Mouse (Mus musculus): Measurements from ENCODE around the gene Gm28778. TPM values are rescaled to one million over a fixed set of nuclear protein-coding genes. Genes with fewer than 3 reads are reported as not detected.
A peak's percentile ranks its signal among the peaks of the same experiment; 100 is the strongest.
"Not testable (repeated sequence)": the region's sequence is repeated elsewhere in the genome, so short reads cannot be mapped to it uniquely, and the experiment has no call there.

Gm28778 gene
- polyA plus RNA-seq, 1 experiment from 2014 or later: not detected

DNA sequence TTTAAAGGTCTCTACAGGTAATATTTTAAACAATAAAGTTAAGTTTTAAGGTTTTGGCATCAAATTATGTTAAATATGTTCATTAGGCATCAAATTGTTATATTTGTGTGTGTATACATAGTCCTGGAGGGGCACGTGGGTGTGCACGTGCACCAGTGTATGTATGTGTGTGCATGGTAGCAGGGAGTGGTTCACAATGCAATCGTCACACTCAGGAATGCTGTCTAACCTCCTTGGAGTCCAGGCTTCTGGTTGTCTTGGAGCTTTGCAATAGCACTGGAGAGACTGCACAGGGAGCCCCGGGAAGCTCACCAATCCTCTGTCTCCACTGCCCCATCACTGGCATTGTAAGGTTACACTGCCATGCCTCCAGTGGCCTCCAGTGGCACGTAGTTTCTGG is 26.3 kb downstream of the Gm28778 start:
- Histone ChIP-seq H3K4me1 (replicated peaks; ENCODE audit: control insufficient read depth, insufficient read depth, low read length) (no peaks in the 10 kb centered on the region), H3K27ac (no peak overlapping the region), H3K36me3 (replicated peaks; ENCODE audit: control insufficient read depth, insufficient read depth) (peaks cover 51% of the 10 kb centered on the region), H3K9ac (no peak overlapping the region), H3K9me3 (ENCODE audit: control insufficient read depth, low read length) (no peaks in the 10 kb centered on the region), H3K4me3 (replicated peaks; ENCODE audit: low read length) (no peak overlapping the region), H3K4me2 (replicated peaks) (no peak overlapping the region), H3K27me3 (ENCODE audit: control insufficient read depth, insufficient read depth, low read length) (no peaks in the 10 kb centered on the region)
- ATAC-seq (ENCODE audit: low FRiP score) (no peak), DNase-seq (ENCODE audit: low spot score) (no peak)
- 96% methylated on average over 5 of the region's 5 CpGs for WGBS

DNA sequence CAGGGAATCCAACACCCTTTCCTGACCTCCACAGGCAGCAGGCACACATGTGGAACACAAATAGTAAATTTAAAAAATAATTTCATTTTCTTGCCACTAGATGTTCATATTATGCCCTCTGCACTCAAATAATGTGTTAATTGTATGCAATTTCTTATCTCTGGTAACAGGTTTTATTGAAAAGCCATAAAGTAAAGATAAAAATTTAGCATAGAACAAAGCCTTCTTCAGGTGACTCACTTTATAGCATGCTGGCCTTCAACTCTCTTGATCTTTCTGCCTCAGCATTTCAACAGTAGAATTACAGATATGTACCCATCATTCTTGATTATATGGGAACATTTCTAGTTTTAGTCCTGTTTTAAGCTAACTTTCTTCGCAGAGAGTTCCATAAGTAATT is 27.4 kb downstream of the Gm28778 start:
- Histone ChIP-seq H3K9ac (no peak overlapping the region), H3K36me3 (replicated peaks; ENCODE audit: control insufficient read depth, insufficient read depth) (peaks cover 47% of the 10 kb centered on the region), H3K9me3 (ENCODE audit: control insufficient read depth, low read length) (no peaks in the 10 kb centered on the region), H3K4me2 (replicated peaks) (no peak overlapping the region), H3K27ac (no peak overlapping the region), H3K4me1 (replicated peaks; ENCODE audit: control insufficient read depth, insufficient read depth, low read length) (no peaks in the 10 kb centered on the region), H3K4me3 (replicated peaks; ENCODE audit: low read length) (no peak overlapping the region), H3K27me3 (ENCODE audit: control insufficient read depth, insufficient read depth, low read length) (no peaks in the 10 kb centered on the region)
- ATAC-seq (ENCODE audit: low FRiP score): no peak
- DNase-seq (ENCODE audit: low spot score): no peak
- 94% methylated on average over 1 of the region's 1 CpGs for WGBS

DNA sequence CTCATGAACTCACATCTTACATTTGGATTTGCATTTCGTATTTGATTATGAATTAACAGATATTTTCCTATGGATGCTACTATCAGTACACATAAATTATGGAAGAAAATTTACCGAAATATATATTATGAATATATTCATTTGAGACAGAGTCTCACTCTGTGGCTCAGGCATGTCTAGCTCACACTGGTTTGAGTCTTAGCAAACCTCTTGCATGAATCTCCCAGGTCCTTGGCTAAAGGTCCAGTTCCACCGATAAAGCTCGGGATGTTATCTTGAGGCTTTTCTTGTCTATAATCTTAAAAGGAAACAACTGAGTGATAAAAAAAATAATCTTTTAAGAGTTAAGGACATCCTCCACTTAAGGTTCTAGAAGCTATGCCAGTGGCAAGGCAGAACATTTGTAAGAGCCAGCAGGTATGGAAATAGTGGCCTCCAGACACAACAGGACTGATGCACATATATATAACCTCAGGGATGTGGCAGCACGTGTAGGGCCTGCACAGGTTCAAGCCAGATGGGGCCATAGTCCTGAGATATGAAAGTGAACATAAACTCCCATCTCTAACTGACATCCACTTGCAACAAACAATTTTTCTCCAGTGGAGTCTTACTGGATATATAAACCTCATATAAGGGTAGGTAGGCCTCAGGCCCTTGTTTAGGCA is 28.1 kb downstream of the Gm28778 start:
- Histone ChIP-seq H3K4me1 (replicated peaks; ENCODE audit: control insufficient read depth, insufficient read depth, low read length) (no peaks in the 10 kb centered on the region), H3K27ac (no peak overlapping the region), H3K9ac (no peak overlapping the region), H3K4me3 (replicated peaks; ENCODE audit: low read length) (no peak overlapping the region), H3K27me3 (ENCODE audit: control insufficient read depth, insufficient read depth, low read length) (no peaks in the 10 kb centered on the region), H3K4me2 (replicated peaks) (no peak overlapping the region), H3K36me3 (replicated peaks; ENCODE audit: control insufficient read depth, insufficient read depth) (peaks cover 44% of the 10 kb centered on the region), H3K9me3 (ENCODE audit: control insufficient read depth, low read length) (no peaks in the 10 kb centered on the region)
- DNase-seq (ENCODE audit: low spot score) (no peak), ATAC-seq (ENCODE audit: low FRiP score) (no peak)
- WGBS: 97% methylated on average over 5 of the region's 5 CpGs

DNA sequence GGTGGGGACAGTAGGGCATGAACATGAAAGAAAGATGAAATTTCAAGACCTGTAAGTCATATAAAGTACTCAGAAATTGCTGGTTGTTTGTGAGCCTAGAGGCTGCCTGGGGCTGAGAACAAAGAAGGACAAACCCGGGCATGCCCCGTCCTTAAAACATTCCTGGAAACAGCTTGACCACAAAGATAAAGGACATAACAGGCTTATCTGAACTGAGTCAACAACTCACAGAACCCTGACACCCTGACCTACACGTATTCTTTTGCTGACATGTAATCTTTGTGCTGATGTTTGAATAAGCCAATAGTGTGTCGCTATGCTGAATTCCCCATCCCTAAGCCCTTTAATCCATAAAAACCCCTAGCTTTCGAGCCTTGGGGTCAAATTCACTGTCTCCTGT is 36.6 kb downstream of the Gm28778 start:
- not testable (repeated sequence) for H3K27me3 ChIP-seq (ENCODE audit: control insufficient read depth, insufficient read depth, low read length); H3K36me3 ChIP-seq (replicated peaks; ENCODE audit: control insufficient read depth, insufficient read depth); H3K27ac ChIP-seq; H3K4me1 ChIP-seq (replicated peaks; ENCODE audit: control insufficient read depth, insufficient read depth, low read length); H3K9ac ChIP-seq; H3K4me3 ChIP-seq (replicated peaks; ENCODE audit: low read length); DNase-seq (ENCODE audit: low spot score); H3K9me3 ChIP-seq (ENCODE audit: control insufficient read depth, low read length); ATAC-seq (ENCODE audit: low FRiP score); H3K4me2 ChIP-seq (replicated peaks)
- WGBS: 79% methylated on average over 5 of the region's 5 CpGs

DNA sequence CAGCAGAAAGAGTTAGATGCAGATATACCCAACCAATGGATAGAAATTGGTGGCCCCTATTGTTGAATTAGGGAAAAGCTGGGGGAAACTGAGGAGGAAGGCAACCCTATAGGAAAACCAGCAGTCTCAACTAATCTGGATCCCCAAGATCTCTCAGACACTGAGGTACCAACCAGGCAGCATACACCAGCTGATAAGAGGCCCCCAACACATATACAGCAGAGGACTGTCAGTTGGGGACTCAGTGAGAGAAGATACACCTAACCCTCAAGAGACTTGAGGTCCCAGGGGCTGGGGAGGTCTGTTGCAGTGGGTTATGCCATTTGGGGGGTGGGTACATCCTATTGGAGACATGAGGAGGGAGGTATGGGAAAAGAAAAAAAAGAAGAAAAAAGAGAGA is 38.6 kb downstream of the Gm28778 start:
- DNase-seq (ENCODE audit: low spot score) (no peak), ATAC-seq (ENCODE audit: low FRiP score) (no peak)
- Histone ChIP-seq H3K9ac (no peak overlapping the region), H3K27ac (no peak overlapping the region), H3K27me3 (ENCODE audit: control insufficient read depth, insufficient read depth, low read length) (no peaks in the 10 kb centered on the region), H3K36me3 (replicated peaks; ENCODE audit: control insufficient read depth, insufficient read depth) (peaks cover 4% of the 10 kb centered on the region; the same call in 1 of the 2 replicates), H3K4me2 (replicated peaks) (no peak overlapping the region), H3K9me3 (ENCODE audit: control insufficient read depth, low read length) (peaks cover 3% of the 10 kb centered on the region; the same call in 1 of the 2 replicates), H3K4me1 (replicated peaks; ENCODE audit: control insufficient read depth, insufficient read depth, low read length) (no peaks in the 10 kb centered on the region), H3K4me3 (replicated peaks; ENCODE audit: low read length) (no peak overlapping the region)

DNA sequence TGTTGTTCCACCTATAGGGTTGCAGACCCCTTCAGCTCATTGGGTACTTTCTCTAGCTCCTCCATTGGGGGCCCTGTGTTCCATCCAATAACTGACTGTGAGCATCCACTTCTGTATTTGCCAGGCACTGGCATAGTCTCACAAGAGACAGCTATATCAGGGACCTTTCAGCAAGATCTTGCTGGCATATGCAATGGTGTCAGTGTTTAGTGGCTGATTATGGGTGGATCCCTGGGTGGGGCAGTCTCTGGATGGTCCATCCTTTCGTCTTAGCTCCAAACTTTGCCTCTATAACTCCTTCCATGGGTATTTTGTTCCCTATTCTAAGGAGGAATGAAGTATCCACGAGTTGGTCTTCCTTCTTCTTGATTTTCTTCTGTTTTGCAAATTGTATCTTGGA is 40.5 kb downstream of the Gm28778 start:
- not testable (repeated sequence) for H3K4me3 ChIP-seq (replicated peaks; ENCODE audit: low read length); H3K9ac ChIP-seq; H3K27me3 ChIP-seq (ENCODE audit: control insufficient read depth, insufficient read depth, low read length); H3K27ac ChIP-seq; DNase-seq (ENCODE audit: low spot score); H3K4me2 ChIP-seq (replicated peaks); H3K4me1 ChIP-seq (replicated peaks; ENCODE audit: control insufficient read depth, insufficient read depth, low read length); ATAC-seq (ENCODE audit: low FRiP score)
- Histone ChIP-seq H3K36me3 (replicated peaks; ENCODE audit: control insufficient read depth, insufficient read depth) (peaks cover 23% of the 10 kb centered on the region), H3K9me3 (ENCODE audit: control insufficient read depth, low read length) (peaks cover 21% of the 10 kb centered on the region)
- 58% methylated on average over 2 of the region's 2 CpGs for WGBS

DNA sequence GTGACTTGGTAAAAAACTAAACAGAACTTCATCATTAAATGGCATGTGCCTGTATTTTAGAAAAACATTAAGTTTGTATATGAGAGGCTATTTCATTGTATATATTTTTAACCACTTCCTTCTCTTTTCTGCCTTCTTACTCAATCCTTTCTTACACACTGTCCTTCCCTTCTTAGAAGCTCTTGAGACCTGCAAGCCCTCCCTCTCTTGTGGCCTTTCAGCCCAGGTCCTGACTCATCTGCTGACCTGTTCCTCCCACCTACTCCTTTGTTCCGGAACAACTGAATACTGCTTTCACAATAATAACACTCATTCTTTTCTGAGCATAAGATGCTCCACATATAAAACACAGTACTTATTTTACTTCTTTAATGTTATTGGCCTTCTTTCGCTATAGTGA is 44.2 kb downstream of the Gm28778 start:
- Histone ChIP-seq H3K27me3 (ENCODE audit: control insufficient read depth, insufficient read depth, low read length) (no peaks in the 10 kb centered on the region), H3K4me2 (replicated peaks) (no peak overlapping the region), H3K9me3 (ENCODE audit: control insufficient read depth, low read length) (peaks cover 21% of the 10 kb centered on the region), H3K9ac (no peak overlapping the region), H3K4me1 (replicated peaks; ENCODE audit: control insufficient read depth, insufficient read depth, low read length) (no peaks in the 10 kb centered on the region), H3K36me3 (replicated peaks; ENCODE audit: control insufficient read depth, insufficient read depth) (peaks cover 52% of the 10 kb centered on the region), H3K4me3 (replicated peaks; ENCODE audit: low read length) (no peak overlapping the region), H3K27ac (no peak overlapping the region)
- DNase-seq (ENCODE audit: low spot score) (no peak), ATAC-seq (ENCODE audit: low FRiP score) (no peak)
- 91% methylated on average over 2 of the region's 2 CpGs for WGBS

DNA sequence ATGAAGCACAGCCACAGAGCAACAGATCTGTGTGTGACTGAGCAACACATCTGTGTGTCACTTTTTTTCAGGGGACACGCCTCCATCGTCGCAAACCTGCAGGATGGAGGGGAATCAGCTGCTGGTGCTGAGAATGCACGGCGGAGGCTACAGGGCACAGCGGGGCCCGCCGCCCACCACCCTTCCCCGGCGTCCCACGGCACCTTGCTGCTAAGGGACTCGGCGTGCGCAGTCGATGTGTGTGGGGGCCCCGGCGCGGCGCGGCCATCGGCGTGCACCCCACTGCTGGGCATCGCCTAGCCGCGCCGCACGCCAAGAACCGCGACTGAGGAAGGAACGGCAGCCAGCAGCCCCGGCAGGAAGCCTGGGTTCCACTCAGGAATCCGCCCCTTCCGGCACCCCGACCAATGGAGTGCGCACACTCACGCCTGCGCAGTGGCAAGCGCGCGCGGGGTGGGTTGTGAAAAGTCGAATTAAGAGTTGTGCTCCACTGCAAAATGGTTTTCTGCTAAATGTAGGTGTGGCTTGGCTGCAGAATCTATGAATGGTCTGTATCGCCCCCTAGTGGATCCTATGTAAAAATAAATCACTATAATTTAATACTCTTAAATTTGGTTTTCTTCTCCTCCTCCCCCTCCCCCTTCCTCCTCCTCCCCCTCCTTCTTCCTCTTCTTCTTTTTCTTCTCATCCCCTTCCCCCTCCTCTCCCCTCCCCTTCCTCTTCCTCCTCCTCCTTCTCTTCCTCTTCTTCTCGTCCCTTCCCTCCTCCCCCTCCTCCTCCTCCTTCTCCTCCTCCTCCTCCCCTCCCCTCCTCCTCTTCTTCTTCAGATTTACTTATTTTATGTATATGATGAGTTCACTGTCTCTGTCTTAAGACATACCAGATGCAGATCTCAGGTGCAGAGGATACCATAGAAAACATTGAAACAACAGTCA is 55.7 kb downstream of the Gm28778 start, which contains the start of the genes Asdurf, Gm28551 and Asnsd1:
Asdurf (minus strand) TSS at position 293 of the 935 bp plus-strand sequence.
Gm28551 (minus strand) TSS at position 341 of the 935 bp plus-strand sequence.
Asnsd1 (minus strand) TSS at position 426 of the 935 bp plus-strand sequence.
- under 1% methylated on average over 44 of the region's 44 CpGs for WGBS
- DNase-seq (ENCODE audit: low spot score) (peak; percentile 98), ATAC-seq (ENCODE audit: low FRiP score) (peak; percentile 100)
- Histone ChIP-seq H3K27ac (peak within 1 kb of the TSS; percentile 87), H3K4me3 (replicated peaks; ENCODE audit: low read length) (peak within 1 kb of the TSS; percentile 85), H3K4me1 (replicated peaks; ENCODE audit: control insufficient read depth, insufficient read depth, low read length) (peaks cover 9% of the 10 kb centered on the region), H3K36me3 (replicated peaks; ENCODE audit: control insufficient read depth, insufficient read depth) (peaks cover 21% of the 10 kb centered on the region), H3K9me3 (ENCODE audit: control insufficient read depth, low read length) (no peaks in the 10 kb centered on the region), H3K27me3 (ENCODE audit: control insufficient read depth, insufficient read depth, low read length) (no peaks in the 10 kb centered on the region), H3K4me2 (replicated peaks) (peak within 1 kb of the TSS; percentile 56), H3K9ac (peak within 1 kb of the TSS; percentile 95)

DNA sequence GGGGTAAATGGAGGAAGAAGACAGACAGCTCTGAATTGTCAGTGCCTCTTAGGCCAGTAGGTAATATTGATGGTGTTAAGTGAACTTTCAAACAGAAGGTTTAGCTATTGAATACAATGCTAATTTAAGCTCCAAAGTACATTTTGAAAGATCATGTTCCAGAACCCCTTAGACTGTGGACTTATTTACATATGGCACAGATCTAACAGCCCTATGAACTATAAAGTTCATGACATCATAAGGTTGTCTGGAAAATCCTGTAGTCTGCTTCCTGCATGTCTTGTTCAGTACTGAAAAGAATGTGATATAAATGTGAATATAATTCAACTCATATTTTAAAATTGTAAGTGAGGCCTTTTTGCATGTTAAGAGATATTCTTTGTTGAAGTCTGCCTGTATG is 62.1 kb downstream of the Gm28778 start:
- no peaks in the 10 kb centered on the region for H3K9me3 ChIP-seq (ENCODE audit: control insufficient read depth, low read length)
- no peaks in the 10 kb centered on the region for H3K4me1 ChIP-seq (replicated peaks; ENCODE audit: control insufficient read depth, insufficient read depth, low read length)
- no peak for ATAC-seq (ENCODE audit: low FRiP score)

More for the DNA sequence above, 62.1 kb downstream of the Gm28778 start:
- Histone ChIP-seq H3K4me3 (replicated peaks; ENCODE audit: low read length) (no peak overlapping the region), H3K4me2 (replicated peaks) (no peak overlapping the region), H3K9ac (no peak overlapping the region), H3K27ac (no peak overlapping the region), H3K36me3 (replicated peaks; ENCODE audit: control insufficient read depth, insufficient read depth) (no peaks in the 10 kb centered on the region), H3K27me3 (ENCODE audit: control insufficient read depth, insufficient read depth, low read length) (no peaks in the 10 kb centered on the region)
- DNase-seq (ENCODE audit: low spot score): no peak
